Mouse (Mus musculus) megakaryocyte progenitor cell, adult 5-6 weeks (primary cell): Measurements from ENCODE around the gene Col4a3. TPM values are rescaled to one million over a fixed set of nuclear protein-coding genes. Genes with fewer than 3 reads are reported as not detected.

ENCODE experiments used
- ATAC-seq: replicated peaks from 2 replicates; pipeline ENCODE4 v1.8.0; 2016; ENCODE audit warnings: mild to moderate bottlenecking, moderate TSS enrichment, inconsistent platforms; ENCODE audit not compliant: poor library complexity
- total RNA-seq, 2 experiments: library from RNA; stranded (forward) in 1 of 2; stranded (reverse) in 1 of 2; fragments of 157-497, 149-512 nt in 1 of 2; fragments of 200-1000 nt in 1 of 2; gene quantifications; 2 replicates each; pipeline versions ENCODE4 v1.2.3 to v1.2.4; 2015 to 2017

The Col4a3 gene
- total RNA-seq, 2 experiments from 2014 or later = not detected

- 0 out of 2 replicates have a peak, but pooled peaks have one; percentile 29 for ATAC-seq
These were observed 175.6 kb downstream of the Col4a3 start for GRCm38 (mm10) chr1:82762274-82762673.

DNA sequence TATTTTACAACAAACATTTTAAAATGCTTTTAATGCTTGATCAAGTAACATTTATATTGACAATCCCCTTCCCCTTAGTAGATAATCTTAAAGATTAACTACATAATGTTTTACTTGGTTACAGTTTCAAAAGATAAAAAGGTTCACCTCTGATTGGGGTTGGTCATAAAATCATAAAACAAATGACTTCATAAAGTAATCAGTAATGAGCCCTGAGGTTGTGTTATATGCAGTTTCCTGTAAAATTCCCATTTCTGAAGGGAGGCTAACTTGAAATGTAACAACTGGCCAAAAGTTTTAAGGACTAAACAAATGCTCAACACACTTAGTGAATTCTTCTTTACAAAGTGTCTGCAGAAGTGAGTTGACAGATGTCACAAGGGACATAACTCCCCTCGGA lies 179.5 kb downstream of the Col4a3 start:
- ATAC-seq = no peak

GRCm38 (mm10) chr1:82766641-82767040 lies 179.9 kb downstream of the Col4a3 start:
- ATAC-seq = no peak

- ATAC-seq = no peak
These were observed 181.5 kb downstream of the Col4a3 start, which contains the start of gene Tm4sf20 for GRCm38 (mm10) chr1:82768269-82768668. Gene Tm4sf20, minus strand, starts transcription at chr1:82768461.

GRCm38 (mm10) chr1:82771022-82771586 lies 184.4 kb downstream of the Col4a3 start, which contains the start of gene Gm47791:
Gene Gm47791, minus strand, starts transcription at chr1:82771243.
- ATAC-seq = no peak

Other genes starting within 250 kb of the Col4a3 start
- not detected in 2 replicates for gene Col4a4, start 72 bp upstream of the Col4a3 start, total RNA-seq (2015)
- 0.03 and 0.04 TPM in 2 replicates for gene Col4a4, start 72 bp upstream of the Col4a3 start, total RNA-seq (2017)
- 118 and 129 TPM in 2 replicates for gene Mff, start 138.0 kb downstream of the Col4a3 start, total RNA-seq (2015)
- gene Mff, start 138.0 kb downstream of the Col4a3 start, total RNA-seq (2017) = 65.0 and 106 TPM in 2 replicates
- gene Tm4sf20, start 181.5 kb downstream of the Col4a3 start, total RNA-seq (2015) = not detected in 2 replicates
- gene Tm4sf20, start 181.5 kb downstream of the Col4a3 start, total RNA-seq (2017) = not detected in 2 replicates
- gene Gm47791, start 184.3 kb downstream of the Col4a3 start, total RNA-seq (2015) = not detected in 2 replicates
- not detected in 2 replicates for gene Gm47791, start 184.3 kb downstream of the Col4a3 start, total RNA-seq (2017)